In genomic region chr5:5551110-5551509, GRCm38 (mm10) we compare ENCODE assay signal across 27 mouse cellular contexts. TPM values are rescaled to one million over a fixed set of nuclear protein-coding genes. Genes with fewer than 3 reads are reported as not detected.
A peak's percentile ranks its signal among the peaks of the same experiment; 100 is the strongest.
DNase-seq lines count a peak whose midpoint lies in the region; ATAC-seq lines count a peak whose summit lies in the region.
"Had no signal": no experiment of that assay in that cellular context is flagged by ENCODE, and none has a peak within 500 bp of the region (broad histone marks: within the 10 kb centered on the region; RNA-seq: fewer than 3 reads in every experiment).

No protein-coding gene starts in this region.

- no peak overlapping the region for H3K27ac ChIP-seq in midbrain, embryonic 11.5 days (ENCODE audit: low read depth, low read length)
- no peak overlapping the region for H3K27ac ChIP-seq in midbrain, embryonic 10.5 days (replicated peaks)
- no peak overlapping the region for H3K27ac ChIP-seq in liver, embryonic 11.5 days (ENCODE audit: low read depth, low read length)
- H3K27ac ChIP-seq: embryonic facial prominence, embryonic 10.5 days; embryonic facial prominence, embryonic 12.5 days; forebrain, embryonic 13.5 days; forebrain, embryonic 15.5 days had no signal

- 90% methylated on average over 1 of the region's 1 CpGs for WGBS in midbrain, embryonic 11.5 days
- WGBS in midbrain, embryonic 10.5 days = 79% methylated on average over 1 of the region's 1 CpGs
- WGBS in liver, embryonic 11.5 days = 95% methylated on average over 1 of the region's 1 CpGs

- H3K9ac ChIP-seq in midbrain, embryonic 11.5 days (ENCODE audit: low read length) = no peak overlapping the region
- no peak overlapping the region for H3K9ac ChIP-seq in liver, embryonic 11.5 days (ENCODE audit: low read depth, low read length)
- H3K9ac ChIP-seq: embryonic facial prominence, embryonic 12.5 days; forebrain, embryonic 13.5 days; forebrain, embryonic 15.5 days; forebrain, postnatal 0 days had no signal

- no peak overlapping the region for H3K4me2 ChIP-seq in midbrain, embryonic 11.5 days
- no peak overlapping the region for H3K4me2 ChIP-seq in liver, embryonic 11.5 days
- H3K4me2 ChIP-seq: embryonic facial prominence, embryonic 12.5 days; forebrain, embryonic 13.5 days; forebrain, embryonic 15.5 days had no signal

- H3K4me1 ChIP-seq in midbrain, embryonic 11.5 days (ENCODE audit: control insufficient read depth, insufficient read depth, low read length) = no peaks in the 10 kb centered on the region
- H3K4me1 ChIP-seq in midbrain, embryonic 10.5 days = no peaks in the 10 kb centered on the region
- no peaks in the 10 kb centered on the region for H3K4me1 ChIP-seq in liver, embryonic 11.5 days (replicated peaks; ENCODE audit: control insufficient read depth, insufficient read depth, low read length)
- H3K4me1 ChIP-seq: embryonic facial prominence, embryonic 10.5 days; embryonic facial prominence, embryonic 12.5 days; forebrain, embryonic 13.5 days; forebrain, embryonic 15.5 days had no signal

- H3K27me3 ChIP-seq in midbrain, embryonic 11.5 days (ENCODE audit: control insufficient read depth, insufficient read depth, low read length) = no peaks in the 10 kb centered on the region
- H3K27me3 ChIP-seq in midbrain, embryonic 10.5 days (ENCODE audit: low read depth, poor library complexity, severe bottlenecking) = no peaks in the 10 kb centered on the region
- H3K27me3 ChIP-seq in liver, embryonic 11.5 days (replicated peaks; ENCODE audit: control insufficient read depth, insufficient read depth, low read length) = no peaks in the 10 kb centered on the region
- H3K27me3 ChIP-seq: CH12.LX; embryonic facial prominence, embryonic 12.5 days; forebrain, embryonic 13.5 days; forebrain, embryonic 15.5 days; Patski had no signal

- no peak overlapping the region for H3K4me3 ChIP-seq in midbrain, embryonic 11.5 days (ENCODE audit: low read depth, low read length)
- H3K4me3 ChIP-seq in midbrain, embryonic 10.5 days = no peak overlapping the region
- no peak overlapping the region for H3K4me3 ChIP-seq in liver, embryonic 11.5 days (ENCODE audit: low read depth, low read length)
- H3K4me3 ChIP-seq: embryonic facial prominence, embryonic 10.5 days; embryonic facial prominence, embryonic 12.5 days; forebrain, embryonic 13.5 days; forebrain, embryonic 15.5 days had no signal

- no peaks in the 10 kb centered on the region; the same call in 1 of the 2 replicates for H3K9me3 ChIP-seq in midbrain, embryonic 11.5 days (ENCODE audit: control insufficient read depth, low read length)
- no peaks in the 10 kb centered on the region; the same call in 1 of the 2 replicates for H3K9me3 ChIP-seq in midbrain, embryonic 10.5 days (replicated peaks)
- no peaks in the 10 kb centered on the region for H3K9me3 ChIP-seq in liver, embryonic 11.5 days (ENCODE audit: control insufficient read depth, low read length)
- H3K9me3 ChIP-seq: embryonic facial prominence, embryonic 10.5 days; embryonic facial prominence, embryonic 12.5 days; forebrain, embryonic 13.5 days; forebrain, embryonic 15.5 days had no signal

- peak; percentile 28 for DNase-seq in midbrain, embryonic 11.5 days (ENCODE audit: low spot score, missing footprints)
- no peak for DNase-seq in midbrain, embryonic 10.5 days (ENCODE audit: low spot score)
- no peak for DNase-seq in lung, postnatal 36 days
- DNase-seq in liver, embryonic 11.5 days (ENCODE audit: low spot score) = no peak
- no peak for DNase-seq in ovary, postnatal 10 days (ENCODE audit: low spot score)
- DNase-seq: adrenal gland, adult 2 months; adrenal gland, postnatal 10 days; adrenal gland, postnatal 25 days; B cell, adult 2 months; cerebellum, adult 11 months; cerebellum, adult 18-20 months; cerebellum, adult 8-10 months; cerebellum, adult 9-11 months; cerebellum, postnatal 14 days; cerebellum, postnatal 36 days; forebrain, postnatal 0 days had no signal

- ATAC-seq in midbrain, embryonic 11.5 days (ENCODE audit: low FRiP score) = no peak
- ATAC-seq in common myeloid progenitor, adult 5-6 weeks (replicated peaks; ENCODE audit: low read depth, poor library complexity, severe bottlenecking) = peak; percentile 63; the same call in 1 of the 2 replicates
- peak; percentile 39 to 65; a peak in 2 of 4 replicates for ATAC-seq in hematopoietic stem cell, adult 5-6 weeks (replicated peaks in 1 of 2; ENCODE audit: insufficient read depth in 1 of 2, low FRiP score in 2 of 2, low TSS enrichment in 1 of 2, low read depth in 1 of 2, poor library complexity in 2 of 2, severe bottlenecking in 2 of 2)
- 0 out of 2 replicates have a peak, but pooled peaks have one; percentile 30 for ATAC-seq in megakaryocyte-erythroid progenitor cell, adult 5-6 weeks (replicated peaks; ENCODE audit: low FRiP score, low TSS enrichment, poor library complexity, severe bottlenecking)
- ATAC-seq in liver, embryonic 11.5 days (replicated peaks; ENCODE audit: low FRiP score) = no peak
- ATAC-seq: activated CD4-positive, CD25-positive, alpha-beta regulatory T cell, adult 4 months; CD4-positive, CD25-positive, alpha-beta regulatory T cell, adult 4 months; forebrain, embryonic 13.5 days; forebrain, embryonic 15.5 days; forebrain, postnatal 0 days; Patski had no signal

- H3K36me3 ChIP-seq in midbrain, embryonic 11.5 days (ENCODE audit: control insufficient read depth, insufficient read depth, low read length) = peaks cover 10% of the 10 kb centered on the region
- peaks cover 92% of the 10 kb centered on the region for H3K36me3 ChIP-seq in midbrain, embryonic 10.5 days
- H3K36me3 ChIP-seq in liver, embryonic 11.5 days (ENCODE audit: control insufficient read depth, insufficient read depth, low read length) = peaks cover 18% of the 10 kb centered on the region

RNA-seq across cellular contexts. Expression of gene Gtpbp10, which starts 8.2 kb away (rescaled TPM):
- polyA plus RNA-seq in midbrain, embryonic 11.5 days (2014; fragmentation: Nextera tagmentation; extraction: Ambion mirVana) = 37.2 and 40.0 TPM in 2 replicates
- 34.2 and 34.7 TPM in 2 replicates for polyA plus RNA-seq in midbrain, embryonic 10.5 days (2016; fragmentation: Nextera tagmentation; extraction: Ambion mirVana)
- total RNA-seq in common myeloid progenitor, adult 5-6 weeks (2017) = 36.4 and 38.1 TPM in 2 replicates
- 31.6 and 38.6 TPM in 2 replicates for total RNA-seq in hematopoietic stem cell, adult 5-6 weeks (2017)
- 23.4 and 29.9 TPM in 2 replicates for total RNA-seq in megakaryocyte-erythroid progenitor cell, adult 5-6 weeks (2014; fragmentation: Nextera tagmentation)
- total RNA-seq in megakaryocyte-erythroid progenitor cell, adult 5-6 weeks (2017) = 28.9 and 49.6 TPM in 2 replicates
- polyA plus RNA-seq in liver, embryonic 11.5 days (2014; fragmentation: Nextera tagmentation; extraction: Ambion mirVana) = 24.0 and 25.8 TPM in 2 replicates
- total RNA-seq: CH12.LX had no signal

RNA-seq across cellular contexts. Expression of gene Gm8773, which starts 22.5 kb away (rescaled TPM):
- 4.5 and 4.7 TPM in 2 replicates for polyA plus RNA-seq in midbrain, embryonic 11.5 days (2014; fragmentation: Nextera tagmentation; extraction: Ambion mirVana)
- 2.9 and 3.8 TPM in 2 replicates for polyA plus RNA-seq in midbrain, embryonic 10.5 days (2016; fragmentation: Nextera tagmentation; extraction: Ambion mirVana)
- total RNA-seq in common myeloid progenitor, adult 5-6 weeks (2017) = not detected in 2 replicates
- total RNA-seq in hematopoietic stem cell, adult 5-6 weeks (2017) = not detected in 2 replicates
- not detected in 2 replicates for total RNA-seq in megakaryocyte-erythroid progenitor cell, adult 5-6 weeks (2014; fragmentation: Nextera tagmentation)
- total RNA-seq in megakaryocyte-erythroid progenitor cell, adult 5-6 weeks (2017) = not detected in 2 replicates
- 0.32 and 0.82 TPM in 2 replicates for polyA plus RNA-seq in liver, embryonic 11.5 days (2014; fragmentation: Nextera tagmentation; extraction: Ambion mirVana)
- total RNA-seq: adrenal gland, adult 2 months; adrenal gland, postnatal 25 days had no signal
- polyA plus RNA-seq: activated CD4-positive, CD25-positive, alpha-beta regulatory T cell, adult 4 months; adrenal gland, adult 2 months; CD4-positive, CD25-positive, alpha-beta regulatory T cell, adult 4 months had no signal

RNA-seq across cellular contexts. Expression of gene Cldn12, which starts 36.4 kb away (rescaled TPM):
- polyA plus RNA-seq in midbrain, embryonic 11.5 days (2014; fragmentation: Nextera tagmentation; extraction: Ambion mirVana) = 26.0 and 27.1 TPM in 2 replicates
- 34.7 and 35.4 TPM in 2 replicates for polyA plus RNA-seq in midbrain, embryonic 10.5 days (2016; fragmentation: Nextera tagmentation; extraction: Ambion mirVana)
- total RNA-seq in common myeloid progenitor, adult 5-6 weeks (2017) = 1.3 and 6.9 TPM in 2 replicates
- 12.8 and 12.9 TPM in 2 replicates for total RNA-seq in hematopoietic stem cell, adult 5-6 weeks (2017)
- total RNA-seq in megakaryocyte-erythroid progenitor cell, adult 5-6 weeks (2014; fragmentation: Nextera tagmentation) = 0.52 and 2.0 TPM in 2 replicates
- 1.6 and 3.4 TPM in 2 replicates for total RNA-seq in megakaryocyte-erythroid progenitor cell, adult 5-6 weeks (2017)
- 14.1 and 16.9 TPM in 2 replicates for polyA plus RNA-seq in liver, embryonic 11.5 days (2014; fragmentation: Nextera tagmentation; extraction: Ambion mirVana)

Comparison
In these comparisons a context has a peak if more than half of its experiments do, and no peak if none do; other contexts are left out.
1. ATAC-seq: peak in common myeloid progenitor, adult 5-6 weeks (single experiment), hematopoietic stem cell, adult 5-6 weeks (2 of 2) and megakaryocyte-erythroid progenitor cell, adult 5-6 weeks (single experiment); none in midbrain, embryonic 11.5 days (single experiment) and liver, embryonic 11.5 days (single experiment).